Mouse (Mus musculus) olfactory bulb, adult 2 months (tissue): ENCODE results near the gene Hist1h1d. TPM values are rescaled to one million over a fixed set of nuclear protein-coding genes. Genes with fewer than 3 reads are reported as not detected.
A peak's percentile ranks its signal among the peaks of the same experiment; 100 is the strongest.

Experiments used
- H3K27ac ChIP-seq: fragments of 200-500 bp; 2 replicates; pipeline ENCODE4 v1.5.1; 2012; ENCODE audit warnings: low read depth, low read length; ENCODE audit not compliant: insufficient read depth
- H3K4me1 ChIP-seq: fragments of 200-500 bp; 2 replicates; pipeline ENCODE4 v1.6.1; 2012; ENCODE audit warnings: low read length; ENCODE audit not compliant: control insufficient read depth, insufficient read depth
- H3K4me3 ChIP-seq: fragments of 200-500 bp; 2 replicates; pipeline ENCODE4 v1.5.1; 2012; ENCODE audit warnings: mild to moderate bottlenecking, low read depth, low read length, moderate library complexity; ENCODE audit not compliant: insufficient read depth
- CTCF ChIP-seq: fragments of 200-500 bp; IDR thresholded peaks from 2 replicates; pipeline ENCODE4 v1.5.1; 2012; ENCODE audit warnings: low read depth, mild to moderate bottlenecking, low read length, moderate library complexity; ENCODE audit not compliant: insufficient read depth
- POLR2A ChIP-seq: fragments of 200-500 bp; IDR thresholded peaks from 2 replicates; pipeline ENCODE4 v1.6.1; 2012; ENCODE audit warnings: mild to moderate bottlenecking, low read depth, low read length, moderate library complexity; ENCODE audit not compliant: insufficient read depth
- WGBS: fragments of 180-500 bp; shearing (Covaris S2); methylation state at CpG from one replicate; pipeline ENCODE4 v1.1.7; 2018; 5-methylcytosine and 5-hydroxymethylcytosine counted together
- polyA plus RNA-seq: library from polyadenylated mRNA; stranded (reverse); fragments of >200 nt; gene quantifications from 2 replicates; pipeline ENCODE4 v1.2.4, GENCODE M21; 2012; ENCODE audit warnings: low replicate concordance; ENCODE audit not compliant: missing spikeins, insufficient read depth, insufficient read length

Gene Hist1h1d
- polyA plus RNA-seq, 1 experiment, result not detected

- no peak overlapping the region for H3K4me3 ChIP-seq
- H3K4me1 ChIP-seq, result peaks cover 2% of the 10 kb centered on the region; the same call in 1 of the 2 replicates
- no peak for TF ChIP-seq POLR2A
- H3K27ac ChIP-seq, result no peak overlapping the region
- 62% methylated on average over 15 of the region's 15 CpGs for WGBS
Observed at GRCm38 (mm10) chr13:23515826-23516620, 37.0 kb upstream of the Hist1h1d start.

GRCm38 (mm10) chr13:23516822-23517602 lies 36.0 kb upstream of the Hist1h1d start:
- peak overlapping the region; percentile 53 for H3K4me3 ChIP-seq
- no peak overlapping the region for H3K27ac ChIP-seq
- peaks cover 2% of the 10 kb centered on the region; the same call in 1 of the 2 replicates for H3K4me1 ChIP-seq
- under 1% methylated on average over 19 of the region's 19 CpGs for WGBS
- TF ChIP-seq CTCF (no peak), POLR2A (no peak)

- peak overlapping the region; percentile 53 for H3K4me3 ChIP-seq
- H3K27ac ChIP-seq, result no peak overlapping the region
- TF ChIP-seq CTCF (no peak), POLR2A (no peak)
- H3K4me1 ChIP-seq, result peaks cover 2% of the 10 kb centered on the region; the same call in 1 of the 2 replicates
- under 1% methylated on average over 27 of the region's 27 CpGs for WGBS
Observed at GRCm38 (mm10) chr13:23517603-23518294, 35.3 kb upstream of the Hist1h1d start.

- WGBS, result under 1% methylated on average over 6 of the region's 6 CpGs
- Histone ChIP-seq H3K27ac (no peak overlapping the region), H3K4me1 (peaks cover 2% of the 10 kb centered on the region; the same call in 1 of the 2 replicates), H3K4me3 (no peak overlapping the region)
- TF ChIP-seq POLR2A, result no peak
- TF ChIP-seq CTCF, result no peak
Observed at GRCm38 (mm10) chr13:23518295-23518603, 34.8 kb upstream of the Hist1h1d start.

- H3K4me3 ChIP-seq, result no peak overlapping the region
- under 1% methylated on average over 6 of the region's 6 CpGs for WGBS
- H3K27ac ChIP-seq, result no peak overlapping the region
- no peak for TF ChIP-seq POLR2A
- TF ChIP-seq CTCF, result no peak
- H3K4me1 ChIP-seq, result peaks cover 2% of the 10 kb centered on the region; the same call in 1 of the 2 replicates
Observed at GRCm38 (mm10) chr13:23518885-23519284, 34.2 kb upstream of the Hist1h1d start.

- WGBS, result 2% methylated on average over 10 of the region's 10 CpGs
- Histone ChIP-seq H3K4me3 (no peak overlapping the region), H3K4me1 (peaks cover 2% of the 10 kb centered on the region; the same call in 1 of the 2 replicates), H3K27ac (no peak overlapping the region)
- no peak for TF ChIP-seq CTCF
- TF ChIP-seq POLR2A, result no peak
Observed at GRCm38 (mm10) chr13:23519416-23519815, 33.6 kb upstream of the Hist1h1d start.

- WGBS, result 5% methylated on average over 14 of the region's 14 CpGs
- no peak overlapping the region for H3K4me3 ChIP-seq
- no peak overlapping the region for H3K27ac ChIP-seq
- TF ChIP-seq CTCF (no peak), POLR2A (no peak)
- H3K4me1 ChIP-seq, result no peaks in the 10 kb centered on the region
Observed at GRCm38 (mm10) chr13:23521703-23522102, 31.4 kb upstream of the Hist1h1d start.

- Histone ChIP-seq H3K4me1 (no peaks in the 10 kb centered on the region), H3K27ac (no peak overlapping the region), H3K4me3 (no peak overlapping the region)
- 40% methylated on average over 5 of the region's 5 CpGs for WGBS
- TF ChIP-seq POLR2A (no peak), CTCF (no peak)
Observed at GRCm38 (mm10) chr13:23523976-23524375, 29.1 kb upstream of the Hist1h1d start.
